Mouse (Mus musculus): ENCODE data around the gene Fgfr3. TPM values are rescaled to one million over a fixed set of nuclear protein-coding genes. Genes with fewer than 3 reads are reported as not detected.

Gene Fgfr3
- polyA plus RNA-seq, 1 experiment: 4.3 TPM

DNA sequence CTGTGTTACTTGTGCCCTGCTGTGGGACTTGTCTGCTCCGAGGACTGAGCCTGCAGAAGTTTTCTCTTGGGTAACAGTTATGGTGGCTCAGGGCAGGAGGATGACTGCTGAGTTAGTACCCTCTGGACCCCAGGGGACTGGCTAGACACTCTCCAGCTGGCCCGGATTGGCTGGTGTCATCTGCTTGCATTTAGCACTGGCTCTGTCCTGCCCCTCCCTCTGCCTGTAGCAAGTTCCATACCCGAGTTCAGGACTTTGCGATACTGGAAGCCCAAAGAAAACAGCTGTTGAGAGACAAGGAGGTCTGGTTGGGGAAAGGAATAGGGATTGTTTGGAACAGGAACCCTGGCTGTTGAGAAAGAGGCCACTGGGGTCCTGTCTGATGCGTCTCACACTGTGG, 9.0 kb downstream of the Fgfr3 start:
- no peaks in the 10 kb centered on the region for H3K27me3 ChIP-seq (ENCODE audit: control insufficient read depth, insufficient read depth, low read length)
- no peaks in the 10 kb centered on the region for H3K36me3 ChIP-seq (ENCODE audit: control insufficient read depth, insufficient read depth, low read length)
- H3K4me3 ChIP-seq (ENCODE audit: control insufficient read depth, low read depth, low read length): no peak overlapping the region
- no peak overlapping the region for H3K27ac ChIP-seq (ENCODE audit: control insufficient read depth, insufficient read depth, low read depth, low read length)
- H3K4me1 ChIP-seq (ENCODE audit: control insufficient read depth, insufficient read depth, low read length): no peaks in the 10 kb centered on the region
- TF ChIP-seq POLR2A (IDR thresholded peaks at IDR 0.05; ENCODE audit: control insufficient read depth, low read depth, low read length): no peak

DNA sequence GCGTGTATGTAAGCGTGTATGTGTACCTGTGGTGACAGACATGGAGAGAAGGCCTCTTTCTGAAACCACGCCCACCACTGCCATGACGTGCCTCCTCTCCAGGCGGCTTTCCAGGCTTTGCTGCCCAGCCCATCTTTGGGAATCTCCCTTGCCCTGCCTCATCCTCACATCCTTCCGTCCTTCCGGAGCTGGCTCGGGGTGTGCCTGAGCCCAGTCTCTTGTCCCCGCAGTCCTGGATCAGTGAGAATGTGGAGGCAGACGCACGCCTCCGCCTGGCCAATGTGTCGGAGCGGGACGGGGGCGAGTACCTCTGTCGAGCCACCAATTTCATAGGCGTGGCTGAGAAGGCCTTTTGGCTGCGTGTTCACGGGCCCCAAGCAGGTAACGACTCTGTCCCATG, 9.6 kb downstream of the Fgfr3 start:
- H3K27me3 ChIP-seq (ENCODE audit: control insufficient read depth, insufficient read depth, low read length): no peaks in the 10 kb centered on the region

GRCm38 (mm10) chr5:33733837-33734236, 12.4 kb downstream of the Fgfr3 start:
- Histone ChIP-seq H3K4me1 (ENCODE audit: control insufficient read depth, insufficient read depth, low read length) (no peaks in the 10 kb centered on the region), H3K27me3 (ENCODE audit: control insufficient read depth, insufficient read depth, low read length) (no peaks in the 10 kb centered on the region), H3K36me3 (ENCODE audit: control insufficient read depth, insufficient read depth, low read length) (no peaks in the 10 kb centered on the region), H3K4me3 (ENCODE audit: control insufficient read depth, low read depth, low read length) (no peak overlapping the region), H3K27ac (ENCODE audit: control insufficient read depth, insufficient read depth, low read depth, low read length) (no peak overlapping the region)
- TF ChIP-seq CTCF (IDR thresholded peaks at IDR 0.05; ENCODE audit: control insufficient read depth, insufficient read depth, insufficient replicate concordance, low read depth, low read length): no peak
- no peak for TF ChIP-seq POLR2A (IDR thresholded peaks at IDR 0.05; ENCODE audit: control insufficient read depth, low read depth, low read length)

More for the DNA sequence above, 9.6 kb downstream of the Fgfr3 start:
- TF ChIP-seq POLR2A (IDR thresholded peaks at IDR 0.05; ENCODE audit: control insufficient read depth, low read depth, low read length): no peak
- TF ChIP-seq CTCF (IDR thresholded peaks at IDR 0.05; ENCODE audit: control insufficient read depth, insufficient read depth, insufficient replicate concordance, low read depth, low read length): no peak
- no peaks in the 10 kb centered on the region for H3K4me1 ChIP-seq (ENCODE audit: control insufficient read depth, insufficient read depth, low read length)
- H3K4me3 ChIP-seq (ENCODE audit: control insufficient read depth, low read depth, low read length): no peak overlapping the region
- H3K36me3 ChIP-seq (ENCODE audit: control insufficient read depth, insufficient read depth, low read length): no peaks in the 10 kb centered on the region
- no peak overlapping the region for H3K27ac ChIP-seq (ENCODE audit: control insufficient read depth, insufficient read depth, low read depth, low read length)

GRCm38 (mm10) chr5:33735412-33736092, 14.1 kb downstream of the Fgfr3 start:
- H3K27me3 ChIP-seq (ENCODE audit: control insufficient read depth, insufficient read depth, low read length): no peaks in the 10 kb centered on the region
- H3K4me1 ChIP-seq (ENCODE audit: control insufficient read depth, insufficient read depth, low read length): no peaks in the 10 kb centered on the region
- H3K36me3 ChIP-seq (ENCODE audit: control insufficient read depth, insufficient read depth, low read length): no peaks in the 10 kb centered on the region; the same call in 1 of the 2 replicates
- no peak overlapping the region for H3K4me3 ChIP-seq (ENCODE audit: control insufficient read depth, low read depth, low read length)
- TF ChIP-seq POLR2A (IDR thresholded peaks at IDR 0.05; ENCODE audit: control insufficient read depth, low read depth, low read length) (no peak), CTCF (IDR thresholded peaks at IDR 0.05; ENCODE audit: control insufficient read depth, insufficient read depth, insufficient replicate concordance, low read depth, low read length) (no peak)
- H3K27ac ChIP-seq (ENCODE audit: control insufficient read depth, insufficient read depth, low read depth, low read length): no peak overlapping the region

DNA sequence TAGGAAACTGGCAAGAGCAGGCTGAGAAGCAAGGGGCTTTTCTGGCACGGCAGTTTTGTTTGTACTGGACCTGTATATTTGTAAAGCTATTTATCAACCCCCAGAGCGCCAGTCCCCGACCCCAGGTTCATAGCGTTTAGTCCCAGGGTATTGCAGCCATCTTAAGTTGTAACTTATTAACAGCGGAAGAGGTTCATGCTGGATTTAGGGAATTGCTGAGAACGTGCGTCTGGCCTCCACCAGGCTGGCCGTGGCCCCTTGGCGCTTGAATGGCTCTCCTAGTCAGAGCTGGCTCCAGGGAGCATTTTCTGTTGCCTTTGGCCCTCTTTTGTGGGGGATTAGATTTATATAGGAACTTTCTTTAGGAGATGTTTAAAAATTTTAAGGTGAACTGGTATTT, 14.8 kb downstream of the Fgfr3 start:
- H3K4me3 ChIP-seq (ENCODE audit: control insufficient read depth, low read depth, low read length): no peak overlapping the region
- no peaks in the 10 kb centered on the region for H3K27me3 ChIP-seq (ENCODE audit: control insufficient read depth, insufficient read depth, low read length)
- H3K36me3 ChIP-seq (ENCODE audit: control insufficient read depth, insufficient read depth, low read length): no peaks in the 10 kb centered on the region; the same call in 1 of the 2 replicates
- no peak overlapping the region for H3K27ac ChIP-seq (ENCODE audit: control insufficient read depth, insufficient read depth, low read depth, low read length)
- no peak for TF ChIP-seq POLR2A (IDR thresholded peaks at IDR 0.05; ENCODE audit: control insufficient read depth, low read depth, low read length)
- no peak for TF ChIP-seq CTCF (IDR thresholded peaks at IDR 0.05; ENCODE audit: control insufficient read depth, insufficient read depth, insufficient replicate concordance, low read depth, low read length)
- H3K4me1 ChIP-seq (ENCODE audit: control insufficient read depth, insufficient read depth, low read length): no peaks in the 10 kb centered on the region

- TF ChIP-seq POLR2A (IDR thresholded peaks at IDR 0.05; ENCODE audit: control insufficient read depth, low read depth, low read length) (no peak), CTCF (IDR thresholded peaks at IDR 0.05; ENCODE audit: control insufficient read depth, insufficient read depth, insufficient replicate concordance, low read depth, low read length) (peak; percentile 55; the same call in 1 of the 2 replicates)
- no peaks in the 10 kb centered on the region for H3K4me1 ChIP-seq (ENCODE audit: control insufficient read depth, insufficient read depth, low read length)
- H3K27ac ChIP-seq (ENCODE audit: control insufficient read depth, insufficient read depth, low read depth, low read length): no peak overlapping the region
- no peaks in the 10 kb centered on the region for H3K27me3 ChIP-seq (ENCODE audit: control insufficient read depth, insufficient read depth, low read length)
- no peak overlapping the region for H3K4me3 ChIP-seq (ENCODE audit: control insufficient read depth, low read depth, low read length)
- peaks cover 3% of the 10 kb centered on the region; the same call in 1 of the 2 replicates for H3K36me3 ChIP-seq (ENCODE audit: control insufficient read depth, insufficient read depth, low read length)
Measured at GRCm38 (mm10) chr5:33737903-33738321, 16.4 kb downstream of the Fgfr3 start.

DNA sequence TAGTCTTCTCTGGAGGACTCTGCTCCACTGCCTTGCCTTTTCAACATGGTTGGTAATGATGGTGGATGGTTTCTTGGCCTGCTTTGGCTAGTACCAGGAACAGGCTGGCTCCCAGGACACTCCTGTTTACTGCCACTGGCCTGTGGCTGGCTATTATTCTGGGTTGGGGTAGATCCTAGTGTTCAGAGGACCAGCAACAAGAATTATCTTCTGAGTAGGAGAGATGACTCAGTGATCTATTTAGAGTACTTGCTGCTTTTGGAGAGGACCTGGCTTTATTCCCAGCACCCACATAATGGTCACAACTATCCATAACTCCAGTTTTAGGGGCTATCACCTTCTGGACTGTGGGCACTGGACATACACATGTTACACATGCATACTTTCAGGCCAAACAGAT, 16.9 kb downstream of the Fgfr3 start:
- TF ChIP-seq CTCF (IDR thresholded peaks at IDR 0.05; ENCODE audit: control insufficient read depth, insufficient read depth, insufficient replicate concordance, low read depth, low read length) (no peak), POLR2A (IDR thresholded peaks at IDR 0.05; ENCODE audit: control insufficient read depth, low read depth, low read length) (no peak)
- Histone ChIP-seq H3K4me3 (ENCODE audit: control insufficient read depth, low read depth, low read length) (no peak overlapping the region), H3K27me3 (ENCODE audit: control insufficient read depth, insufficient read depth, low read length) (no peaks in the 10 kb centered on the region), H3K27ac (ENCODE audit: control insufficient read depth, insufficient read depth, low read depth, low read length) (no peak overlapping the region), H3K36me3 (ENCODE audit: control insufficient read depth, insufficient read depth, low read length) (peaks cover 3% of the 10 kb centered on the region; the same call in 1 of the 2 replicates), H3K4me1 (ENCODE audit: control insufficient read depth, insufficient read depth, low read length) (no peaks in the 10 kb centered on the region)

Measured in testis, adult 2 months (tissue).